Mouse (Mus musculus) stomach, postnatal 0 days (tissue): Measurements from ENCODE around the gene Rundc3a.

Experiments used
- CTCF ChIP-seq: IDR thresholded peaks from 2 replicates; pipeline ENCODE4 v1.5.1; 2016; ENCODE audit warnings: antibody characterized with exemption, low read depth, mild to moderate bottlenecking, moderate library complexity
- EP300 ChIP-seq: optimal IDR thresholded peaks from 2 replicates; pipeline ENCODE3; 2016; ENCODE audit warnings: antibody characterized with exemption

- no peak for TF ChIP-seq EP300
- TF ChIP-seq CTCF, result no peak
Measured at GRCm38 (mm10) chr11:102442089-102442488, 48.9 kb downstream of the Rundc3a start.
